Mouse (Mus musculus) small intestine, adult 2 months (tissue): ENCODE measurements around the gene Hsf4. TPM values are rescaled to one million over a fixed set of nuclear protein-coding genes. Genes with fewer than 3 reads are reported as not detected.

Source experiments
- H3K27ac ChIP-seq: fragments of 200-500 bp; 2 replicates; pipeline ENCODE4 v1.5.1; 2012; ENCODE audit warnings: low read depth, low read length, control low read depth, inconsistent platforms; ENCODE audit not compliant: insufficient read depth
- H3K27me3 ChIP-seq: fragments of 200-500 bp; 2 replicates; pipeline ENCODE4 v1.6.1; 2012; ENCODE audit warnings: mild to moderate bottlenecking, moderate library complexity, low read length, inconsistent platforms; ENCODE audit not compliant: control insufficient read depth, insufficient read depth
- H3K36me3 ChIP-seq: fragments of 200-500 bp; 2 replicates; pipeline ENCODE4 v1.6.1; 2012; ENCODE audit warnings: mild to moderate bottlenecking, low read length, control low read depth, inconsistent platforms; ENCODE audit not compliant: control insufficient read depth, insufficient read depth
- H3K4me1 ChIP-seq: fragments of 200-500 bp; 2 replicates; pipeline ENCODE4 v1.6.1; 2012; ENCODE audit warnings: low read length, inconsistent platforms, mixed read lengths; ENCODE audit not compliant: control insufficient read depth, insufficient read depth, insufficient read length
- H3K4me3 ChIP-seq: fragments of 200-500 bp; 2 replicates; pipeline ENCODE4 v1.5.1; 2012; ENCODE audit warnings: low read depth, mild to moderate bottlenecking, control low read depth, inconsistent platforms, low read length, moderate library complexity
- CTCF ChIP-seq: fragments of 200-500 bp; IDR thresholded peaks from 2 replicates; pipeline ENCODE4 v1.5.1; 2012; ENCODE audit warnings: low read depth, mild to moderate bottlenecking, control low read depth, inconsistent platforms, low read length, moderate library complexity, mixed read lengths; ENCODE audit not compliant: insufficient replicate concordance, insufficient read length; ENCODE audit errors: extremely low read depth
- POLR2A ChIP-seq: fragments of 200-500 bp; IDR thresholded peaks from 2 replicates; pipeline ENCODE4 v1.6.1; 2012; ENCODE audit warnings: low read depth, mild to moderate bottlenecking, control low read depth, inconsistent platforms, low read length, moderate library complexity
- WGBS: fragments of 180-500 bp; shearing (Covaris S2); methylation state at CpG from one replicate; pipeline ENCODE4 v1.1.7; 2018; 5-methylcytosine and 5-hydroxymethylcytosine counted together
- polyA plus RNA-seq: library from polyadenylated mRNA; depleted of rRNA; stranded (reverse); fragments of >200 nt; gene quantifications from 2 replicates; pipeline ENCODE4 v1.2.3, GENCODE M21; 2012

Hsf4 gene
- polyA plus RNA-seq, 1 experiment = 1.3 TPM

DNA sequence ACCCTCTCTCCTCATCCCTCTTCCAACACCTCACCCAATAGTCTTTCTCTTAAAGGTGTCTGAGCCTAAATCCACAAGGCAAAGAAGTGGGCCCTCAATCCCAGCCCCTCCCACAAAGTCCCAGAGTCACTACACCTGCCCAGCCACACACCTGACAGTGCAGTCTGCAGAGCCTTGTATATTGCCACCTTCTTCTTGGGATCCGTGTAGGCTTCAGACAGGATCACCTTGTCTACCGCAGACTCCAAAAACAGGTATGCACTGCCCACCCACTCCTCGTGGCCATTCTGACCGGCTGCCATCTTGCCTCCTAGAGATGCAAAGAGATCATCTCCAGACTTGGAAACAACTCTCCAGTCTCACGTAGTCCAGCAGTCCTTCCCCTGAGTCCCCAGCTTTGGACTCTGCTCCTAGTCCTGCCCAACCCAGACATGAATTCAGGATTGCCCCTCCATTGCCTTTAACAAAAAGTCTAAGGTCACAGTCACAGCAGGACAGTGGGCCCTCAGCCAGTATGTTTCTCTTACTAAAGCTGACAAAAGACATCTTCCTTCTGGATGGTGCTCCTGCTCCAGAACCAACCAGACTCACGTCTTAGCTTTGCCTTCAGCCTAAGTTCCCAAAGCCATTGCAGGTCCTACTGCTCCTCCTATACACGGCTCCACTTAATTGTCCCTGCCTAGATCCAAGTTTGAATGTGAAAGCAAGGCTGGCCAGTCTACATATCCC, 9.1 kb upstream of the Hsf4 start:
- TF ChIP-seq CTCF = no peak
- TF ChIP-seq POLR2A = no peak
- H3K4me3 ChIP-seq = no peak overlapping the region
- H3K4me1 ChIP-seq = peaks cover 30% of the 10 kb centered on the region
- H3K27me3 ChIP-seq = no peaks in the 10 kb centered on the region
- H3K27ac ChIP-seq = peak overlapping the region; percentile 17
- 76% methylated on average over 7 of the region's 7 CpGs for WGBS
- peaks cover 13% of the 10 kb centered on the region for H3K36me3 ChIP-seq

DNA sequence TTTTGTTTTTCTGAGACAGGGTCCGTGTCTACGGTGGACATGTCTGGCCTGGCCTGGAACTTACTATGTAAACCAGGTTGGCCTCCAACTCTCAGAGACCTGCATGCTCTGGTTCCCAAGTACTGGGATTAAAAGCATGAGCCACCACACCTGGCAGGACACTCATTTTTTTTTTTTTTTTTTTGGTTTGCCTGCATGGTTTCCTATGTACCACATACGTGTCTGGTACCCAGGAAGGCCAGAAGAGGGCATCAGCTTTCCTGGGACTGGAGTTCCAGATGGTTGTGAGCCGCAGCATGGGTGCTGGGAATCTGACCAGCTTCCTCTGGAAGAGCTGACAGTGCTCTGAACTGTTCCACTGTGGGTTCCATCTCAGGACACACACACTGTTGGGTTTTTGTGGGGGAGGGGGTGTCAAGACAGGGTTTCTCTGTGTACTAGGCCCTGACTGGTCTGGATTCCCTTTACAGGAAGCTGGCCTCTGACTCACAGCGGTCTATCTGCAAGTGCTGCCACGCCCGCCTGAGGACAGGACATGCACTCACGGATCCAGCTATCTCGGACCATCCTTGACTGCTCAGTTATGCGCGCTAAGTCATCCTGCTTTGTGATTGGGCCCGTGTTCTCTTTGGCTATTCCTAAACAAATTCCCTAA, 8.1 kb upstream of the Hsf4 start:
- 79% methylated on average over 12 of the region's 12 CpGs for WGBS
- H3K36me3 ChIP-seq = peaks cover 13% of the 10 kb centered on the region
- peak overlapping the region; percentile 62 for H3K27ac ChIP-seq
- no peak overlapping the region for H3K4me3 ChIP-seq
- H3K4me1 ChIP-seq = peaks cover 30% of the 10 kb centered on the region
- no peaks in the 10 kb centered on the region for H3K27me3 ChIP-seq
- no peak for TF ChIP-seq POLR2A
- TF ChIP-seq CTCF = peak; percentile 14; the same call in 1 of the 2 replicates

DNA sequence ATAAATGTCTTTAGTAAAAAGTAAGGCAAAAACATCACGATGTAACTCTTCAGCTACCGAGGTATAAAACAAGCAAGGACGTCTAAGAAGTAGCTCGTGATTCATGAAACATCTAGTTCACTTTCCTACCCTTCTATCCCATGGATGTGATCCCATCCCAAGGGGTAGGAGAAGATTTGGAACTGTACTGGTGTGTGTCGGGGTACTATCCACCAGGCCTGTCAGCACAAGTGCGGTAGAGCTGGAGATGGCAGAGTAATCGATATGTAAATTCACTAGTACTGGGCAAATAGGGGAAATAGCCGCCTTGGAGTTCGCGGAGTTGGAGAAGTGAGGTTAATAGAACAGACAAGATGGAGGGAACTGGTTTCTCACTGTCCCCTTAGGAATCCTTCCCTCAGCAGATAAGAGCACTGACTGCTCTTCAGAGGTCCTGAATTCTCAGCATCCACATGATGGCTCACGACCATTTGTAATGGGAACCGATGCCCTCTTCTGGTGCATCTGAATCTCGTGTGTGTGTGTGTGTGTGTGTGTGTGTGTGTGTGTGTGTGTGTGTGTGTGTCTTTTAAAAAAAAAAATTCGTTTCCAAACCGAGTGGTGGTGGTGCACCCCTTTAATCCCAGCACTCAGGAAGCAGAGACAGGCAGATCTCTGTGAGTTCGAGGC, 6.2 kb upstream of the Hsf4 start:
- TF ChIP-seq CTCF = no peak
- TF ChIP-seq POLR2A = no peak
- Histone ChIP-seq H3K4me3 (peak overlapping the region; percentile 99), H3K36me3 (peaks cover 25% of the 10 kb centered on the region), H3K27me3 (no peaks in the 10 kb centered on the region), H3K27ac (peak overlapping the region; percentile 86), H3K4me1 (peaks cover 32% of the 10 kb centered on the region)
- 31% methylated on average over 16 of the region's 16 CpGs for WGBS

DNA sequence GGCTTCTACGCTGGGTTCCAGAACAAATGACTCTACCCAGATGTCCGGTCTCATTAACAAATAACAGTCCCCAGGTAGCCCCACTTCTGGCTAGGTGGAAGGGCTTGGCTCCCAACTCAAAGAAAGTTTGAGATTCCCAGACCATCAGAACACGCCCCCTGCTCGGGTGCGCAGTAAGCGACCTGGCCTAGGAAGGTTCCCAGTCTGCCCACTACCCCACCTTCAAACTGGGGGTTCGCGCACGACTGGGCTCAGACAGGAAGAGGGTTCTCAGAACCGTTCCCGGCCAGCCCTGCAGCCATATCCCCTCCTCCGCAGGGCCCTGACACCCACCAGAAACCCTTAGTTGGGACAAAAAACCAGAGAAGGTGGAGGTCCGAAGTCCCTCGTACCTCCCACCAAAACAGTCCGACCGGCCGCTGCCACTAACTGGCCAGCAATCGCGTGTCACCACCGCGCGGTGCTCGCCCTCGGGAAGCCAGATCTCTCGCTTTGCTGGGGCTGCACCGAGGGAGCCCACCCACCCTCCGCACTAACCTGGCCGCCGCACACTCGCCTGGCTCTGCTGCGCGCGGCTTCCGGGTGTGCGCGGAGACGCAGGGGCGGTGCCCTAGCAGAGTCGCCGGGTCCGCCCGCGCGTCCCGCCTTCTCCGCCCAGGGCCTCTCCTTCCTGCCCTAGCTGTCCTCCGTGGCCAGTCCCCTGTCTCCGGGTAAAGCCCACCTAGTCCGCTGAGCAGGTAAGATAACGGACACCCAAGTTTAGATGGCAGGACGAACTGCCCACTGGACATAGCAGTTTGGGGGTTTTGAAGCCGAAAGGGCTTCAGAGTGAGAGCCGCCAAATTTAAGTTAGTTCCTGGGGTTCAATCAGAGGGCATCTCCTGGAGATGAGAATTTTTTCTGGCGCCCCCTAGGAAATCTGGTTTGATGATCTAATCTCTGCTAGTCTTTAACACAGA, 5.3 kb upstream of the Hsf4 start, which contains the start of the genes Tradd and Fbxl8:
TSS of gene Tradd (minus strand) at position 586 of the 959 bp plus-strand sequence.
TSS of gene Fbxl8 (plus strand) at position 625 of the 959 bp plus-strand sequence.
- under 1% methylated on average over 54 of the region's 54 CpGs for WGBS
- Histone ChIP-seq H3K27ac (peak within 1 kb of the TSS; percentile 86), H3K4me3 (peak within 1 kb of the TSS; percentile 99), H3K4me1 (peaks cover 34% of the 10 kb centered on the region), H3K36me3 (peaks cover 21% of the 10 kb centered on the region), H3K27me3 (no peaks in the 10 kb centered on the region)
- 0 out of 2 replicates have a peak, but pooled peaks have one; percentile 15 for TF ChIP-seq CTCF
- peak; percentile 76 for TF ChIP-seq POLR2A

DNA sequence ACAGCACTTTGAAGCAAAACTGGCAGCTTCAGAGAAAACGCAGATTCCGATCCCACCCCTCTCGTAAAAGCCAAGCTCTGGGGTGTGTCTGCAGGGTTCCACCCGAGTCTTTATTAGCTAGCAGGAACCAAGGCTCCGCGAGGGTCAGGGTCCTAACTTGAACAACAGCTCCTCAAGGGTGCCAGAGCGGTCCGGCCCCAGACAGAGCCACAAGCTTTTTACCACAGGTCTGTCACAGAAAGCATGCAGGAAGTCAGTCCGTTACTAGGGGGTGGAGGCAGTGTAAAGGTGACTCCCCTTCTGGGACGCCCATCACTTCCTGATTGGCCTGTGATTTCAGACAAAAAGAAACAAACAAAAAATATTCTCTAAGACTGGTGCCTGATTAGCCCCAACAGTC, 4.5 kb upstream of the Hsf4 start:
- TF ChIP-seq POLR2A (no peak; the same call in 1 of the 2 replicates), CTCF (no peak)
- WGBS = 4% methylated on average over 10 of the region's 10 CpGs
- Histone ChIP-seq H3K4me3 (peak overlapping the region; percentile 99), H3K27me3 (0 out of 2 replicates have a peak, but pooled peaks cover under 1% of the 10 kb centered on the region), H3K4me1 (peaks cover 32% of the 10 kb centered on the region), H3K27ac (peak overlapping the region; percentile 81), H3K36me3 (peaks cover 19% of the 10 kb centered on the region)

DNA sequence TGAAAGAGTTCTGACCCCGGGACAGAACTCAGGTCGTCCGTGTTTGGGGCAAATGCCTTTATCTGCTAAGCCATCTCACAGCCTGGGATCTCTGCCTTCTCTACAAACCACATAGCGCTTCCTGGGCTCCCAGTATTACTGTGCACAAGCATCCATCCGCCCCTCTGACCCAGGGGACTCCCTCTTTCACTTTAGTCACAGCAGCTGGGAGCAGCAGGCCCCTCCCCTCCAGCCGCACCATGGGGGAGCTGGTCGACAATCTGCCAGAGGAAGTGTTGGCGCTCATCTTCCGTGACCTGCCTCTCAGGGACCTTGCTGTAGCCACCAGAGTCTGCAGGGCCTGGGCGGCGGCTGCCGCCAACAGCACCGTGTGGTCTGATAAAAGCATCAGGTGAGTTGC, 2.8 kb upstream of the Hsf4 start:
- Histone ChIP-seq H3K4me1 (peaks cover 24% of the 10 kb centered on the region), H3K36me3 (peaks cover 19% of the 10 kb centered on the region), H3K27me3 (peaks cover 7% of the 10 kb centered on the region), H3K4me3 (no peak overlapping the region), H3K27ac (no peak overlapping the region)
- WGBS = 73% methylated on average over 13 of the region's 13 CpGs
- TF ChIP-seq CTCF (no peak), POLR2A (no peak)
